Mouse (Mus musculus): Measurements from ENCODE around the gene Pygo2. TPM values are rescaled to one million over a fixed set of nuclear protein-coding genes. Genes with fewer than 3 reads are reported as not detected.
A peak's percentile ranks its signal among the peaks of the same experiment; 100 is the strongest.

Pygo2 gene
- 30.4 and 32.4 TPM in 2 replicates for polyA plus RNA-seq (2015; fragmentation: Nextera tagmentation; extraction: Ambion mirVana)

DNA sequence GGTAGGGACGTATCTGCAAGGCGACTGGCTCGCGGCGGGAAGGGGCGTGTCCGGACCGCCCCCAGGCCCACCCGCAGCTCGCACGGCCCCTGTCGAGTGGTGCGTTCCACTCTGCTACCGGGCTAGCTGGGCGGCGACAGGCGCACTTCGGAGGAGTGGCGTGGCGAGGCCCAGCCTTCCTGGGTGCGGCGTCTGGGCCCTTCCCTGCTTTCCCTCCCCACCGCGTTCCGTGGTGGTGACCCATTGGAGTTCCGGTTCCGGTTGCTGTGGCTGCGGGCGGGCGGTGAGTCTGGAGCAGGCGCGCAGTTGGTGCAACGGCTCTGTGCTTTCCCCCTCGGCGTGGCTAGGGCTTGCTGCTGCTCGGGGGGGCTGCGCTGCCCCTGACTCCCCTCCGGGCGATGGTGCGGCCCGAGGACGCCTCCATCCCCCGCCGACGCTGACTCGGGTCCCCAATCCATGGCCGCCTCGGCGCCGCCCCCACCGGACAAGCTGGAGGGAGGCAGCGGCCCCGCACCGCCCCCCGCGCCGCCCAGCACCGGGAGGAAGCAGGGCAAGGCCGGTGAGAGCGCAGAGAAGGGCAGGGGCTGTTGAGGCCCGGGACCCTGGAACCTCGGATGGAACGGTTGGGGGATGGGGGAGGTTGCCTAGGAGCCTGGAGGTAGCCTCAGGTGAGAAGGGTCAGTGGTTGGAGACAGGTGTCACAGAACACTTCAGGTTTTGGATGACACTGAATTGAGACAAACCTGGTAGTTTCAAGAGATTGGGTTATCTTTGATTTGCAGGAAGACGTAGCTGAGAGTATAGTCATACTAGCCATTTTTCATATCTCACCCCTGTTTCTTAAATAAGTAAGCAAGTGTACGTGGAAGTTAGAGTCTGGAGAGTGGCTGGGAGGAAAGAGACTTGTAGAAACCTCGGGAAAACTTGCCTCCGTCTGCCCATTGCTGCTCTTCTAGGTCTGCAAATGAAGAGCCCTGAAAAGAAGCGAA, at the start of gene Pygo2:
Gene Pygo2, plus strand, starts transcription at position 44 of the 989 bp plus-strand sequence.
- WGBS = 2% methylated on average over 66 of the region's 68 CpGs
- peak; percentile 98 for ATAC-seq
- H3K27me3 ChIP-seq = no peaks in the 10 kb centered on the region
- H3K36me3 ChIP-seq (ENCODE audit: poor library complexity, severe bottlenecking) = peaks cover 46% of the 10 kb centered on the region
- no peaks in the 10 kb centered on the region for H3K9me3 ChIP-seq (replicated peaks)
- peaks cover 30% of the 10 kb centered on the region for H3K4me1 ChIP-seq
- H3K4me3 ChIP-seq = peak within 1 kb of the TSS; percentile 100
- H3K9ac ChIP-seq = peak within 1 kb of the TSS; percentile 97
- H3K27ac ChIP-seq = peak within 1 kb of the TSS; percentile 81
- peak within 1 kb of the TSS; percentile 94 for H3K4me2 ChIP-seq

GRCm38 (mm10) chr3:89380291-89380690, 49.7 kb upstream of the Pygo2 start:
- Histone ChIP-seq H3K4me1 (peaks cover 15% of the 10 kb centered on the region), H3K9ac (no peak overlapping the region), H3K27me3 (no peaks in the 10 kb centered on the region), H3K9me3 (replicated peaks) (no peaks in the 10 kb centered on the region), H3K36me3 (ENCODE audit: poor library complexity, severe bottlenecking) (no peaks in the 10 kb centered on the region), H3K27ac (no peak overlapping the region), H3K4me2 (no peak overlapping the region), H3K4me3 (no peak overlapping the region)
- ATAC-seq = no peak
- 95% methylated on average over 14 of the region's 14 CpGs for WGBS

DNA sequence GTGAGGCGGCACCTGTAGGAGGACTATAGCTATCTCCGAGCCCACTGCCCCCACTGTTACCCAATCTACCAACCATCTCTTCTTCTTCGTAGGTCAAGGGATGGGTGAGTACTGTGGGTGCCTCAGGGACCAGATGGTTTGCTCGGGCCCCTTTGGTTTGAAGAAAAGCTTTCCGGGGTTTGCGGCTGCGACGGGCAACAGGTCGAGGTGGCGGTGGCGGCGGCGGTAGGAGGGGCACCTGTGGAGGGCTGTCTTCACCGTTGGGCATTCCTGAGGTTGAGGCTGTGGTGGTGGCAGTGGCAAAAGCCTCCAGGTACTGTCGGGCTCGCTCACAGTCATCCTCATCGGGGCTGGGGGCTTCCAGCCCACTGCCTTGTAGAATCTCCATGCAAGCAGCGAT, 49.3 kb upstream of the Pygo2 start:
- ATAC-seq = no peak
- Histone ChIP-seq H3K9me3 (replicated peaks) (no peaks in the 10 kb centered on the region), H3K4me2 (no peak overlapping the region), H3K27me3 (0 out of 2 replicates have a peak, but pooled peaks cover 4% of the 10 kb centered on the region), H3K4me1 (peaks cover 15% of the 10 kb centered on the region), H3K36me3 (ENCODE audit: poor library complexity, severe bottlenecking) (no peaks in the 10 kb centered on the region), H3K4me3 (no peak overlapping the region), H3K9ac (no peak overlapping the region), H3K27ac (no peak overlapping the region)
- 94% methylated on average over 18 of the region's 18 CpGs for WGBS

GRCm38 (mm10) chr3:89381233-89381632, 48.8 kb upstream of the Pygo2 start:
- Histone ChIP-seq H3K9ac (no peak overlapping the region), H3K4me2 (no peak overlapping the region), H3K4me3 (no peak overlapping the region), H3K27me3 (0 out of 2 replicates have a peak, but pooled peaks cover 4% of the 10 kb centered on the region), H3K9me3 (replicated peaks) (no peaks in the 10 kb centered on the region), H3K27ac (no peak overlapping the region), H3K4me1 (peaks cover 15% of the 10 kb centered on the region), H3K36me3 (ENCODE audit: poor library complexity, severe bottlenecking) (no peaks in the 10 kb centered on the region)
- ATAC-seq = no peak
- WGBS = 82% methylated on average over 11 of the region's 11 CpGs

- 0 out of 2 replicates have a peak, but pooled peaks cover 4% of the 10 kb centered on the region for H3K27me3 ChIP-seq
- no peak overlapping the region for H3K4me2 ChIP-seq
- no peak overlapping the region for H3K27ac ChIP-seq
- no peak for ATAC-seq
- WGBS = 85% methylated on average over 9 of the region's 9 CpGs
- H3K4me1 ChIP-seq = peaks cover 15% of the 10 kb centered on the region
- no peaks in the 10 kb centered on the region for H3K9me3 ChIP-seq (replicated peaks)
- no peak overlapping the region for H3K4me3 ChIP-seq
- no peak overlapping the region for H3K9ac ChIP-seq
- no peaks in the 10 kb centered on the region for H3K36me3 ChIP-seq (ENCODE audit: poor library complexity, severe bottlenecking)
These were observed 47.8 kb upstream of the Pygo2 start for GRCm38 (mm10) chr3:89382033-89382882.

GRCm38 (mm10) chr3:89382950-89383349, 47.1 kb upstream of the Pygo2 start:
- H3K27me3 ChIP-seq = 0 out of 2 replicates have a peak, but pooled peaks cover 4% of the 10 kb centered on the region
- no peaks in the 10 kb centered on the region for H3K9me3 ChIP-seq (replicated peaks)
- no peak overlapping the region for H3K27ac ChIP-seq
- WGBS = 81% methylated on average over 5 of the region's 5 CpGs
- H3K4me2 ChIP-seq = no peak overlapping the region
- ATAC-seq = no peak
- no peak overlapping the region for H3K4me3 ChIP-seq
- H3K36me3 ChIP-seq (ENCODE audit: poor library complexity, severe bottlenecking) = no peaks in the 10 kb centered on the region
- H3K9ac ChIP-seq = no peak overlapping the region
- peaks cover 18% of the 10 kb centered on the region for H3K4me1 ChIP-seq

DNA sequence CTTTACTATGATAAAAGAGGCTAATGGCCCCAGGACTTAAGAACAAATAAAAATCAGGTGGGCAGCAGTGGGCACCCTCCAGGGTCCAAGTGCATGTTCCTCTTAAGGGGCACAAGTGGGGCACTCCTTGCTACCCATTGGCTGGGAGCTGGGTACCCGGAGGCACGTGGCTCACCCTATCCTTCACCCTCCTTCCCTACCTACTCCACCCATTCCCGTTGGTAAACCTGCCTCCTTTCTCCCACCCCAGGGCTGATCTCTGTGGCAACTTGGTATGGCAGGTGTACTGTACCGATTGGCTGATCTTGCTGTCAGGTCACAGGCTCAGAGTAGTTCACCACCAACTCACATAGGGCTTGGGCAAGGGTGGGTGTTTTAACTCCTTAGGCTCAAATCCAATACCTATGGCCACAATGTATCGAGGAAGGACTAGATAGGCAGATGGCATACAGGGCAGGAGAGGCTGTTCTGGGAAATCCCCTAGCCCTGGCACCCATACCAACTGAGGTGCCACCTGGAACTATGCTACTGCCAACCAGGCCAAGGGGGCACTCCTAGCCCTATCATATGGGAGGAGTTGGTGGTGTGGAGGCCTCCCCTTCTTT, 46.3 kb upstream of the Pygo2 start:
- Histone ChIP-seq H3K36me3 (ENCODE audit: poor library complexity, severe bottlenecking) (no peaks in the 10 kb centered on the region), H3K27me3 (0 out of 2 replicates have a peak, but pooled peaks cover 4% of the 10 kb centered on the region), H3K9me3 (replicated peaks) (no peaks in the 10 kb centered on the region), H3K4me3 (no peak overlapping the region), H3K4me1 (peaks cover 14% of the 10 kb centered on the region), H3K4me2 (no peak overlapping the region), H3K9ac (no peak overlapping the region), H3K27ac (no peak overlapping the region)
- WGBS = 84% methylated on average over 5 of the region's 5 CpGs
- no peak for ATAC-seq

GRCm38 (mm10) chr3:89384331-89385076, 45.5 kb upstream of the Pygo2 start:
- ATAC-seq = no peak
- no peaks in the 10 kb centered on the region for H3K9me3 ChIP-seq (replicated peaks)
- H3K4me2 ChIP-seq = no peak overlapping the region
- peaks cover 11% of the 10 kb centered on the region; the same call in 1 of the 2 replicates for H3K4me1 ChIP-seq
- H3K27ac ChIP-seq = no peak overlapping the region
- no peak overlapping the region for H3K4me3 ChIP-seq
- 0 out of 2 replicates have a peak, but pooled peaks cover 4% of the 10 kb centered on the region for H3K27me3 ChIP-seq
- WGBS = 50% methylated on average over 11 of the region's 12 CpGs
- H3K9ac ChIP-seq = no peak overlapping the region
- no peaks in the 10 kb centered on the region for H3K36me3 ChIP-seq (ENCODE audit: poor library complexity, severe bottlenecking)

DNA sequence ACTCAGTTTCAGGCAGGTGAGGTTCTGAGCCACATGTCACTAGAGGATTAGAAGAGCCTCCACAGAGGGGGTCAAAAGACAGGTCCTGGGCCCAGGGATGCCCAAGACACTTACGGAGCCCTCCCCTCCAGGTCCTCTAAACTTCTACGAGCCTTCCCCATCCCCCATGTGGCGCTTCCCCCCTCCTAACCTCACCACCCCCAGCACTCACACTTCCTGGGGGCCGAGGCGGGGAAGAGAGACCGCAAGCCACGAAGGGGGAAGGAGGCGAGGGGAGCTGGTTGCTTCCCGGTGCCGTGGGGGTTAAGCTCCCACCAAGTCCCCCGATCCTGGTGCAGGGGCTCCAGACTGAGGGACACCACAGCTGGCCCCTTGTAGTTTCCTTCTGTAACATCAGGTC, 44.6 kb upstream of the Pygo2 start:
- peaks cover 17% of the 10 kb centered on the region for H3K4me1 ChIP-seq
- no peak overlapping the region for H3K4me3 ChIP-seq
- H3K36me3 ChIP-seq (ENCODE audit: poor library complexity, severe bottlenecking) = no peaks in the 10 kb centered on the region
- H3K4me2 ChIP-seq = no peak overlapping the region
- ATAC-seq = no peak
- H3K27ac ChIP-seq = no peak overlapping the region
- 35% methylated on average over 11 of the region's 11 CpGs for WGBS
- H3K9ac ChIP-seq = no peak overlapping the region
- H3K27me3 ChIP-seq = 0 out of 2 replicates have a peak, but pooled peaks cover 4% of the 10 kb centered on the region
- no peaks in the 10 kb centered on the region for H3K9me3 ChIP-seq (replicated peaks)

GRCm38 (mm10) chr3:89386438-89387420, 43.3 kb upstream of the Pygo2 start:
- H3K9me3 ChIP-seq (replicated peaks) = no peaks in the 10 kb centered on the region
- H3K9ac ChIP-seq = no peak overlapping the region
- ATAC-seq = no peak
- H3K27ac ChIP-seq = no peak overlapping the region
- peaks cover 4% of the 10 kb centered on the region for H3K27me3 ChIP-seq
- peaks cover 30% of the 10 kb centered on the region for H3K4me1 ChIP-seq
- H3K4me3 ChIP-seq = no peak overlapping the region
- H3K4me2 ChIP-seq = no peak overlapping the region
- WGBS = 56% methylated on average over 17 of the region's 17 CpGs
- no peaks in the 10 kb centered on the region for H3K36me3 ChIP-seq (ENCODE audit: poor library complexity, severe bottlenecking)
